In the genomic region with DNA sequence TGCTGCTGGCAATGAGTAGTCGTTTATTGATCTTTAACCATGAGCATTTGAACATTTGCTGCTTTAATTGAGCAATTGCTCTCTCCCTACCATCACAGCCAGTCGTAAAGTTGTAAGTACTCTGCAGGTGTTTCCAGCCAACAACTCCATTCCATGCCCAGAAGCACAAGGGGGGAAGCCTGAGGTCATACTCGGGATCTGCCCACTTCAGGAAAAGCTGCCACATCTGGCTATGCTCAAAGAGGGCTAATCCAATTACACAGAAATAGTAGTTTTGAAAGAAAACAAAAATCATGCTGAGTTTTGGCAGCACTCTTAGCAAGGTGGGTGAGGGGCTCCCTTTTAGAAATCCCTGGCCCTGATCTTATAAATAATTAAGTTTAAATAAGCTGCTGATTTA, we compare ENCODE assay signal across 30 mouse cellular contexts.
DNase-seq lines count a peak whose midpoint lies in the region; ATAC-seq and TF ChIP-seq lines count a peak whose summit lies in the region.
"Had no signal": no experiment of that assay in that cellular context is flagged by ENCODE, and none has a peak within 500 bp of the region (broad histone marks: within the 10 kb centered on the region; RNA-seq: fewer than 3 reads in every experiment).

No protein-coding gene starts in this region.

- DNase-seq in midbrain, embryonic 11.5 days (ENCODE audit: low spot score, missing footprints), result peak; percentile 86
- no peak for DNase-seq in midbrain, postnatal 0 days (ENCODE audit: low spot score)
- DNase-seq in forelimb bud, embryonic 11.5 days (ENCODE audit: low read depth, low spot score), result peak; percentile 70
- DNase-seq in lung, postnatal 0 days (ENCODE audit: low spot score), result no peak
- no peak for DNase-seq in cerebellum, adult 18-20 months
- DNase-seq: adrenal gland, postnatal 25 days; B cell, adult 2 months; cerebellum, adult 11-12 months; cerebellum, postnatal 10 days; gastrocnemius, adult 2 months; gastrocnemius, postnatal 36 days; heart, adult 2 months; heart, postnatal 10 days; kidney, adult 18-20 months; kidney, postnatal 25 days; liver; lung, postnatal 4 days; midbrain, embryonic 14.5 days; right cerebral cortex, adult 18-20 months; thymus, postnatal 4 days had no signal

- TF ChIP-seq EP300 in lung, postnatal 0 days (IDR thresholded peaks at IDR 0.05), result no peak

- no peaks in the 10 kb centered on the region for H3K27me3 ChIP-seq in midbrain, embryonic 11.5 days (ENCODE audit: control insufficient read depth, insufficient read depth, low read length)
- 0 out of 2 replicates have a peak, but pooled peaks cover 5% of the 10 kb centered on the region for H3K27me3 ChIP-seq in midbrain, postnatal 0 days (ENCODE audit: insufficient read depth, low read length)
- peaks cover 22% of the 10 kb centered on the region for H3K27me3 ChIP-seq in limb, embryonic 13.5 days
- H3K27me3 ChIP-seq in lung, postnatal 0 days (replicated peaks; ENCODE audit: insufficient read depth, low read length), result no peaks in the 10 kb centered on the region
- H3K27me3 ChIP-seq: heart, embryonic 13.5 days; kidney, embryonic 15.5 days; lung, embryonic 15.5 days; megakaryocyte, embryonic 14.5 days; neural tube, embryonic 15.5 days had no signal

- no peaks in the 10 kb centered on the region for H3K4me1 ChIP-seq in midbrain, embryonic 11.5 days (ENCODE audit: control insufficient read depth, insufficient read depth, low read length)
- no peaks in the 10 kb centered on the region for H3K4me1 ChIP-seq in midbrain, postnatal 0 days (ENCODE audit: insufficient read depth, low read length)
- peaks cover 21% of the 10 kb centered on the region for H3K4me1 ChIP-seq in limb, embryonic 13.5 days
- H3K4me1 ChIP-seq in lung, postnatal 0 days (ENCODE audit: insufficient read depth, low read depth, low read length), result no peaks in the 10 kb centered on the region
- H3K4me1 ChIP-seq: heart, embryonic 13.5 days; kidney, embryonic 15.5 days; lung, embryonic 15.5 days; megakaryocyte, embryonic 14.5 days; neural tube, embryonic 15.5 days had no signal

- H3K4me2 ChIP-seq in midbrain, embryonic 11.5 days, result no peak overlapping the region
- no peak overlapping the region for H3K4me2 ChIP-seq in midbrain, postnatal 0 days (ENCODE audit: low read depth, low read length, poor library complexity, severe bottlenecking)
- H3K4me2 ChIP-seq in limb, embryonic 13.5 days (replicated peaks), result no peak overlapping the region
- no peak overlapping the region for H3K4me2 ChIP-seq in lung, postnatal 0 days (replicated peaks; ENCODE audit: low read depth, low read length)
- H3K4me2 ChIP-seq: heart, embryonic 13.5 days; hindbrain, embryonic 14.5 days; kidney, embryonic 15.5 days; lung, embryonic 15.5 days; neural tube, embryonic 15.5 days had no signal

- no peak overlapping the region for H3K9ac ChIP-seq in midbrain, embryonic 11.5 days (ENCODE audit: low read length)
- no peak overlapping the region for H3K9ac ChIP-seq in midbrain, postnatal 0 days (replicated peaks; ENCODE audit: low read length, poor library complexity, severe bottlenecking)
- H3K9ac ChIP-seq in limb, embryonic 13.5 days, result no peak overlapping the region
- no peak overlapping the region for H3K9ac ChIP-seq in lung, postnatal 0 days (replicated peaks; ENCODE audit: low read depth)
- H3K9ac ChIP-seq: heart, embryonic 13.5 days; hindbrain, embryonic 14.5 days; kidney, embryonic 15.5 days; liver, embryonic 14.5 days; lung, embryonic 15.5 days; neural tube, embryonic 15.5 days had no signal

- no peak for ATAC-seq in midbrain, embryonic 11.5 days (ENCODE audit: low FRiP score)
- no peak for ATAC-seq in midbrain, postnatal 0 days (ENCODE audit: low FRiP score)
- peak; percentile 89 for ATAC-seq in limb, embryonic 13.5 days (ENCODE audit: low FRiP score, low read depth)
- no peak for ATAC-seq in lung, postnatal 0 days
- ATAC-seq: forebrain, embryonic 14.5 days; inflammation-experienced regulatory T-cells, adult 6 months had no signal

- H3K4me3 ChIP-seq in midbrain, embryonic 11.5 days (ENCODE audit: low read depth, low read length), result no peak overlapping the region
- H3K4me3 ChIP-seq in midbrain, postnatal 0 days (ENCODE audit: low read depth, low read length), result no peak overlapping the region
- H3K4me3 ChIP-seq in limb, embryonic 13.5 days, result no peak overlapping the region
- no peak overlapping the region for H3K4me3 ChIP-seq in lung, postnatal 0 days (ENCODE audit: low read depth, low read length)
- H3K4me3 ChIP-seq: gastrocnemius, adult 2 months; heart, adult 2 months; heart, embryonic 13.5 days; kidney, embryonic 15.5 days; lung, embryonic 15.5 days; megakaryocyte, embryonic 14.5 days; neural tube, embryonic 15.5 days had no signal

- no peak for TF ChIP-seq CTCF in midbrain, postnatal 0 days (IDR thresholded peaks at IDR 0.05)
- no peak for TF ChIP-seq CTCF in lung, postnatal 0 days (IDR thresholded peaks at IDR 0.05)

- no peaks in the 10 kb centered on the region for H3K9me3 ChIP-seq in midbrain, embryonic 11.5 days (ENCODE audit: control insufficient read depth, low read length)
- H3K9me3 ChIP-seq in midbrain, postnatal 0 days (ENCODE audit: low read length), result no peaks in the 10 kb centered on the region
- no peaks in the 10 kb centered on the region for H3K9me3 ChIP-seq in limb, embryonic 13.5 days
- no peaks in the 10 kb centered on the region for H3K9me3 ChIP-seq in lung, postnatal 0 days (ENCODE audit: low read length)
- H3K9me3 ChIP-seq: heart, embryonic 13.5 days; kidney, embryonic 15.5 days; lung, embryonic 15.5 days; neural tube, embryonic 15.5 days had no signal

- no peak overlapping the region for H3K27ac ChIP-seq in midbrain, embryonic 11.5 days (ENCODE audit: low read depth, low read length)
- H3K27ac ChIP-seq in midbrain, postnatal 0 days (ENCODE audit: low read depth, low read length), result no peak overlapping the region
- peak overlapping the region; percentile 55; the same call in 1 of the 2 replicates for H3K27ac ChIP-seq in limb, embryonic 13.5 days
- H3K27ac ChIP-seq in lung, postnatal 0 days (ENCODE audit: low read length), result no peak overlapping the region
- H3K27ac ChIP-seq: gastrocnemius, adult 2 months; heart, adult 2 months; heart, embryonic 13.5 days; hindbrain, embryonic 14.5 days; kidney, embryonic 15.5 days; liver, embryonic 14.5 days; lung, embryonic 15.5 days; neural tube, embryonic 15.5 days had no signal

- WGBS in midbrain, embryonic 11.5 days, result 40% methylated on average over 3 of the region's 3 CpGs
- 36% methylated on average over 3 of the region's 3 CpGs for WGBS in midbrain, postnatal 0 days
- WGBS in limb, embryonic 13.5 days, result 3% methylated on average over 3 of the region's 3 CpGs
- WGBS in lung, postnatal 0 days, result 41% methylated on average over 3 of the region's 3 CpGs

- no peaks in the 10 kb centered on the region for H3K36me3 ChIP-seq in midbrain, embryonic 11.5 days (ENCODE audit: control insufficient read depth, insufficient read depth, low read length)
- no peaks in the 10 kb centered on the region for H3K36me3 ChIP-seq in midbrain, postnatal 0 days (ENCODE audit: insufficient read depth, low read length)
- H3K36me3 ChIP-seq in limb, embryonic 13.5 days, result no peaks in the 10 kb centered on the region
- no peaks in the 10 kb centered on the region for H3K36me3 ChIP-seq in lung, postnatal 0 days (ENCODE audit: insufficient read depth, low read length)
- H3K36me3 ChIP-seq: heart, embryonic 13.5 days; kidney, embryonic 15.5 days; lung, embryonic 15.5 days; neural tube, embryonic 15.5 days had no signal

Comparison
In these comparisons a context has a peak if more than half of its experiments do, and no peak if none do; other contexts are left out.
1. DNase-seq: peak in midbrain, embryonic 11.5 days (single experiment) and forelimb bud, embryonic 11.5 days (single experiment); none in midbrain, postnatal 0 days (single experiment), lung, postnatal 0 days (single experiment) and cerebellum, adult 18-20 months (0 of 2).